Mouse (Mus musculus) leukemia stem cell, adult 10-12 weeks (primary cell): Measurements from ENCODE around the gene Arxes2. TPM values are rescaled to one million over a fixed set of nuclear protein-coding genes. Genes with fewer than 3 reads are reported as not detected.

Experiments
- polyA plus RNA-seq: library from polyadenylated mRNA; stranded (reverse); fragments of >175 nt; gene quantifications from 2 replicates; pipeline ENCODE4 v1.2.3, GENCODE M21; 2012; ENCODE audit warnings: low replicate concordance

The Arxes2 gene
- polyA plus RNA-seq, result 1.5 and 2.1 TPM in 2 replicates

DNA sequence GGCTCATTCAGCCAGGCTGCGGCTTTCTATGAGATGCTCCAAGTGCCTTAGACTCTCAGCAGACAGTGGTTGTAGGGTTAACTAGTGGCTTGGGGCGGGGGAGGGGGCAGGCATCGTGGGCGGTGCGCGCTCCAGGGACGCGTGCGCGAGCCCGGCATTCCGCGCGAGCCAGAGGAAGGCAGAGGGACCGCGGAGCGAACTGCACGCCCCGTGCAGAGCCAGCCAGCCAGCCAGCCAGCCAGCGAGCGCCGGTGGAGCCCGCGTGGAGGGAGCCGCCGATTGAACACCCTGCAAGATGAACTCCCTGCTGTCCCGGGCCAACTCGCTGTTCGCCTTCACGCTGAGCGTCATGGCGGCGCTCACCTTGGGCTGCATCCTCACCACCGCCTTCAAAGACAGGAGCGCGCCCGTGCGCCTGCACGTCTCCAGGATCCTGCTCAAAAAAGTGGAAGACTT is at the start of gene Arxes2:
TSS of gene Arxes2 (plus strand) at position 161 of the 456 bp plus-strand sequence.

DNA sequence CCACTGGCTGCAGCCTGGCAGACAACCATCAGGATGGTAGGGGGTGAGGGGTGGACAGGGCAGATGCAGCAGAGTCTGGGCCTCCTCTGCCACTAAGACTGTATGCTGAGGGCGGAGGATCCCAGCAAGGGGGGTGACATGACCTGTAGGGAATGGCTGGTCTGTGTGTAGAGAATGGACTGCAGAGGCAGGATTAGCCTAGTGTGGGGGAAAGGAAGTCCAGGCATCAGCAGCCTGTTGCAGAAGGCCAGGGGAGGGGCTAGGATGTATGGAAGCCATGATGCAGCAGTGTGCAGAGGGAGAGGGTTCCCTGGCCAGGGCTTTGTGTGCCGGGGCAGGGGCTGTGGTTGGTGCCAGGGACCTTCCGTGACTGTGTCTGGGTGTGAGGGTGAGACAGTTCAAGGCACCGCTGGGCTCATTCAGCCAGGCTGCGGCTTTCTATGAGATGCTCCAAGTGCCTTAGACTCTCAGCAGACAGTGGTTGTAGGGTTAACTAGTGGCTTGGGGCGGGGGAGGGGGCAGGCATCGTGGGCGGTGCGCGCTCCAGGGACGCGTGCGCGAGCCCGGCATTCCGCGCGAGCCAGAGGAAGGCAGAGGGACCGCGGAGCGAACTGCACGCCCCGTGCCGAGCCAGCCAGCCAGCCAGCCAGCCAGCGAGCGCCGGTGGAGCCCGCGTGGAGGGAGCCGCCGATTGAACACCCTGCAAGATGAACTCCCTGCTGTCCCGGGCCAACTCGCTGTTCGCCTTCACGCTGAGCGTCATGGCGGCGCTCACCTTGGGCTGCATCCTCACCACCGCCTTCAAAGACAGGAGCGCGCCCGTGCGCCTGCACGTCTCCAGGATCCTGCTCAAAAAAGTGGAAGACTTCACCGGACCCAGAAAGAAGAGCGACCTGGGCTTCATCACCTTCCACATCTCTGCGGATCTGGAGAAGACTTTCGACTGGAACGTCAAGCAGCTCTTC is 39.5 kb downstream of the Arxes2 start, which contains the start of gene Arxes1:
TSS of gene Arxes1 (plus strand) at position 569 of the 965 bp plus-strand sequence.

Other genes with a start within 250 kb of the Arxes2 start
- gene Bhlhb9, start 196.2 kb upstream of the Arxes2 start, polyA plus RNA-seq, result 0.97 and 1.9 TPM in 2 replicates
- 0.89 TPM in 1 of 2 replicates, not detected in the other for gene Gprasp2, start 154.8 kb upstream of the Arxes2 start, polyA plus RNA-seq
- gene Arxes1, start 39.5 kb downstream of the Arxes2 start, polyA plus RNA-seq, result 0.44 and 0.49 TPM in 2 replicates
- gene Bex2, start 74.4 kb downstream of the Arxes2 start, polyA plus RNA-seq, result not detected in 2 replicates
- gene Nxf3, start 91.4 kb downstream of the Arxes2 start, polyA plus RNA-seq, result not detected in 2 replicates
- gene Bex4, start 145.2 kb downstream of the Arxes2 start, polyA plus RNA-seq, result 21.6 and 44.9 TPM in 2 replicates
- gene Tceal8, start 178.5 kb downstream of the Arxes2 start, polyA plus RNA-seq, result 1.7 and 8.4 TPM in 2 replicates
- gene Tceal5, start 210.1 kb downstream of the Arxes2 start, polyA plus RNA-seq, result 0.29 TPM in 1 of 2 replicates, not detected in the other
- not detected in 2 replicates for gene Tceal7, start 221.0 kb downstream of the Arxes2 start, polyA plus RNA-seq
- gene Bex1, start 221.7 kb downstream of the Arxes2 start, polyA plus RNA-seq, result 1.2 TPM in 1 of 2 replicates, not detected in the other